Mouse (Mus musculus): ENCODE data around the gene Sox6.

Sox6 gene

GRCm38 (mm10) chr7:115751083-115751482 is 287.5 kb downstream of the Sox6 start:
- DNase-seq (ENCODE audit: low spot score in 2 of 2), result no peak

- no peak for DNase-seq (ENCODE audit: low spot score in 2 of 2)
These were observed 288.2 kb downstream of the Sox6 start for GRCm38 (mm10) chr7:115750275-115750825.

- DNase-seq (ENCODE audit: low spot score in 2 of 2), result no peak
These were observed 291.1 kb downstream of the Sox6 start for GRCm38 (mm10) chr7:115747541-115747940.

- no peak for DNase-seq (ENCODE audit: low spot score in 2 of 2)
These were observed 292.8 kb downstream of the Sox6 start for GRCm38 (mm10) chr7:115745672-115746253.

GRCm38 (mm10) chr7:115734137-115734536 is 304.5 kb downstream of the Sox6 start:
- no peak for DNase-seq (ENCODE audit: low spot score in 2 of 2)

- no peak for DNase-seq (ENCODE audit: low spot score in 2 of 2)
These were observed 305.8 kb downstream of the Sox6 start for GRCm38 (mm10) chr7:115732824-115733223.

GRCm38 (mm10) chr7:115726776-115727175 is 311.8 kb downstream of the Sox6 start:
- DNase-seq (ENCODE audit: low spot score in 2 of 2), result no peak

- DNase-seq (ENCODE audit: low spot score in 2 of 2), result no peak
These were observed 314.2 kb downstream of the Sox6 start for GRCm38 (mm10) chr7:115724404-115724803.

- no peak for DNase-seq (ENCODE audit: low spot score in 2 of 2)
These were observed 316.7 kb downstream of the Sox6 start for GRCm38 (mm10) chr7:115721624-115722540.

GRCm38 (mm10) chr7:115719791-115720190 is 318.8 kb downstream of the Sox6 start:
- no peak for DNase-seq (ENCODE audit: low spot score in 2 of 2)

- no peak for DNase-seq (ENCODE audit: low spot score in 2 of 2)
These were observed 332.5 kb downstream of the Sox6 start for GRCm38 (mm10) chr7:115706141-115706540.

- DNase-seq (ENCODE audit: low spot score in 2 of 2), result no peak
These were observed 340.5 kb downstream of the Sox6 start for GRCm38 (mm10) chr7:115698105-115698504.

- no peak for DNase-seq (ENCODE audit: low spot score in 2 of 2)
These were observed 345.4 kb downstream of the Sox6 start for GRCm38 (mm10) chr7:115693206-115693605.

- DNase-seq (ENCODE audit: low spot score in 2 of 2), result no peak
These were observed 347.5 kb downstream of the Sox6 start for GRCm38 (mm10) chr7:115691091-115691490.

GRCm38 (mm10) chr7:115686687-115687086 is 351.9 kb downstream of the Sox6 start:
- no peak for DNase-seq (ENCODE audit: low spot score in 2 of 2)

GRCm38 (mm10) chr7:115684142-115684541 is 354.5 kb downstream of the Sox6 start:
- DNase-seq (ENCODE audit: low spot score in 2 of 2), result no peak

GRCm38 (mm10) chr7:115671749-115672148 is 366.8 kb downstream of the Sox6 start:
- DNase-seq (ENCODE audit: low spot score in 2 of 2), result no peak

GRCm38 (mm10) chr7:115671272-115671671 is 367.3 kb downstream of the Sox6 start:
- DNase-seq (ENCODE audit: low spot score in 2 of 2), result no peak

GRCm38 (mm10) chr7:115669207-115670004 is 369.2 kb downstream of the Sox6 start:
- no peak for DNase-seq (ENCODE audit: low spot score in 2 of 2)

GRCm38 (mm10) chr7:115666686-115667382 is 371.8 kb downstream of the Sox6 start:
- DNase-seq (ENCODE audit: low spot score in 2 of 2), result no peak

GRCm38 (mm10) chr7:115663399-115663798 is 375.2 kb downstream of the Sox6 start:
- no peak for DNase-seq (ENCODE audit: low spot score in 2 of 2)

Data from urinary bladder, postnatal 4 days (tissue).